Mouse (Mus musculus) myocyte (in vitro differentiated cells): ENCODE results near the gene Haus5.

Experiments used
- E2F4 ChIP-seq: IDR thresholded peaks from one replicate; pipeline ENCODE4 v1.6.1; 2011; ENCODE audit warnings: mild to moderate bottlenecking, control low read depth, moderate library complexity; ENCODE audit not compliant: insufficient read depth
- POLR2A ChIP-seq: IDR thresholded peaks from one replicate; pipeline ENCODE4 v1.6.1; 2011; ENCODE audit warnings: low read depth, mild to moderate bottlenecking, control low read depth, moderate library complexity; ENCODE audit not compliant: insufficient read length

- TF ChIP-seq POLR2A (no peak), E2F4 (no peak)
Observed at GRCm38 (mm10) chr7:30678263-30678975, 13.6 kb upstream of the Haus5 start.
